Comparison of ENCODE assay signal across 8 mouse cellular contexts in genomic region chr10:77021399-77022052, GRCm38 (mm10). TPM values are rescaled to one million over a fixed set of nuclear protein-coding genes. Genes with fewer than 3 reads are reported as not detected.
DNase-seq lines count a peak whose midpoint lies in the region; ATAC-seq and TF ChIP-seq lines count a peak whose summit lies in the region.

No protein-coding gene starts in this region.

- peak overlapping the region; percentile 32; the same call in 1 of the 2 replicates for H3K9ac ChIP-seq in embryonic facial prominence, embryonic 14.5 days (ENCODE audit: low read depth, low read length)
- 0 out of 2 replicates have a peak overlapping the region, but pooled peaks have one; percentile 39 for H3K9ac ChIP-seq in limb, embryonic 13.5 days
- no peak overlapping the region for H3K9ac ChIP-seq in midbrain, postnatal 0 days (replicated peaks; ENCODE audit: low read length, poor library complexity, severe bottlenecking)

- H3K27ac ChIP-seq in embryonic facial prominence, embryonic 14.5 days (replicated peaks; ENCODE audit: low read depth, low read length), result no peak overlapping the region
- H3K27ac ChIP-seq in limb, embryonic 13.5 days, result no peak overlapping the region
- H3K27ac ChIP-seq in midbrain, postnatal 0 days (ENCODE audit: low read depth, low read length), result no peak overlapping the region

- peak; percentile 81 to 83 for DNase-seq in B cell, adult 2 months
- peak; percentile 38 to 62 for DNase-seq in adrenal gland, postnatal 4 days (ENCODE audit: low spot score in 2 of 2)
- peak; percentile 78 for DNase-seq in embryonic facial prominence, embryonic 14.5 days (ENCODE audit: low spot score)
- peak; percentile 39 to 60 for DNase-seq in heart, adult 9 months (ENCODE audit: low spot score in 2 of 2)
- peak; percentile 78 to 83 for DNase-seq in kidney, adult 8-10 months
- peak; percentile 88 for DNase-seq in midbrain, postnatal 0 days (ENCODE audit: low spot score)
- DNase-seq in spleen, postnatal 10 days (ENCODE audit: low spot score in 2 of 2), result peak; percentile 55 to 73

- no peaks in the 10 kb centered on the region for H3K4me1 ChIP-seq in embryonic facial prominence, embryonic 14.5 days (ENCODE audit: control insufficient read depth, insufficient read depth, low read length)
- H3K4me1 ChIP-seq in limb, embryonic 13.5 days, result no peaks in the 10 kb centered on the region
- H3K4me1 ChIP-seq in midbrain, postnatal 0 days (ENCODE audit: insufficient read depth, low read length), result no peaks in the 10 kb centered on the region

- H3K4me2 ChIP-seq in embryonic facial prominence, embryonic 14.5 days (ENCODE audit: low read depth, low read length), result peak overlapping the region; percentile 43
- peak overlapping the region; percentile 50 for H3K4me2 ChIP-seq in limb, embryonic 13.5 days (replicated peaks)
- H3K4me2 ChIP-seq in midbrain, postnatal 0 days (ENCODE audit: low read depth, low read length, poor library complexity, severe bottlenecking), result 0 out of 2 replicates have a peak overlapping the region, but pooled peaks have one; percentile 4

- H3K9me3 ChIP-seq in embryonic facial prominence, embryonic 14.5 days (ENCODE audit: control insufficient read depth, low read length), result no peaks in the 10 kb centered on the region
- H3K9me3 ChIP-seq in limb, embryonic 13.5 days, result no peaks in the 10 kb centered on the region
- H3K9me3 ChIP-seq in midbrain, postnatal 0 days (ENCODE audit: low read length), result no peaks in the 10 kb centered on the region

- H3K36me3 ChIP-seq in embryonic facial prominence, embryonic 14.5 days (ENCODE audit: control insufficient read depth, insufficient read depth, low read length), result no peaks in the 10 kb centered on the region
- H3K36me3 ChIP-seq in limb, embryonic 13.5 days, result no peaks in the 10 kb centered on the region
- no peaks in the 10 kb centered on the region for H3K36me3 ChIP-seq in midbrain, postnatal 0 days (ENCODE audit: insufficient read depth, low read length)

- peak; percentile 94 for TF ChIP-seq CTCF in midbrain, postnatal 0 days (IDR thresholded peaks at IDR 0.05)

- H3K4me3 ChIP-seq in embryonic facial prominence, embryonic 14.5 days (ENCODE audit: low read depth, low read length), result peak overlapping the region; percentile 14
- 0 out of 2 replicates have a peak overlapping the region, but pooled peaks have one; percentile 15 for H3K4me3 ChIP-seq in limb, embryonic 13.5 days
- H3K4me3 ChIP-seq in midbrain, postnatal 0 days (ENCODE audit: low read depth, low read length), result no peak overlapping the region

- 25% methylated on average over 17 of the region's 17 CpGs for WGBS in embryonic facial prominence, embryonic 14.5 days
- 33% methylated on average over 17 of the region's 17 CpGs for WGBS in limb, embryonic 13.5 days
- WGBS in midbrain, postnatal 0 days, result 27% methylated on average over 17 of the region's 17 CpGs

- peak; percentile 57; the same call in 1 of the 2 replicates for ATAC-seq in embryonic facial prominence, embryonic 14.5 days (ENCODE audit: low read depth)
- peak; percentile 66 for ATAC-seq in limb, embryonic 13.5 days (ENCODE audit: low FRiP score, low read depth)
- peak; percentile 48; the same call in 1 of the 2 replicates for ATAC-seq in midbrain, postnatal 0 days (ENCODE audit: low FRiP score)

- no peaks in the 10 kb centered on the region for H3K27me3 ChIP-seq in embryonic facial prominence, embryonic 14.5 days (replicated peaks; ENCODE audit: control insufficient read depth, insufficient read depth, low read length)
- no peaks in the 10 kb centered on the region for H3K27me3 ChIP-seq in limb, embryonic 13.5 days
- no peaks in the 10 kb centered on the region for H3K27me3 ChIP-seq in midbrain, postnatal 0 days (ENCODE audit: insufficient read depth, low read length)

RNA-seq across cellular contexts. Expression of gene Slc19a1, which starts 10.5 kb away (rescaled TPM):
- total RNA-seq in adrenal gland, postnatal 4 days (2021), result 10 to 100 TPM; 25.7 to 29.2 TPM
- polyA plus RNA-seq in embryonic facial prominence, embryonic 14.5 days (2014; fragmentation: Nextera tagmentation; extraction: Ambion mirVana), result 27.8 and 31.8 TPM in 2 replicates
- 30.0 and 30.1 TPM in 2 replicates for polyA plus RNA-seq in limb, embryonic 13.5 days (2015; fragmentation: Nextera tagmentation; extraction: Ambion mirVana)
- 38.1 and 47.0 TPM in 2 replicates for total RNA-seq in midbrain, postnatal 0 days (2014; rRNA removed)
- polyA plus RNA-seq in midbrain, postnatal 0 days (2015; fragmentation: Nextera tagmentation; extraction: Ambion mirVana), result 44.1 and 44.9 TPM in 2 replicates

RNA-seq across cellular contexts. Expression of gene Pcbp3, which starts 59.8 kb away (rescaled TPM):
- 10 to 100 TPM; 52.3 to 72.3 TPM for total RNA-seq in adrenal gland, postnatal 4 days (2021)
- 18.9 and 20.9 TPM in 2 replicates for polyA plus RNA-seq in embryonic facial prominence, embryonic 14.5 days (2014; fragmentation: Nextera tagmentation; extraction: Ambion mirVana)
- polyA plus RNA-seq in limb, embryonic 13.5 days (2015; fragmentation: Nextera tagmentation; extraction: Ambion mirVana), result 31.2 and 31.6 TPM in 2 replicates
- total RNA-seq in midbrain, postnatal 0 days (2014; rRNA removed), result 50.0 and 52.4 TPM in 2 replicates
- polyA plus RNA-seq in midbrain, postnatal 0 days (2015; fragmentation: Nextera tagmentation; extraction: Ambion mirVana), result 74.4 and 76.3 TPM in 2 replicates
